Mouse (Mus musculus) lung, embryonic 14.5 days (tissue): Measurements from ENCODE around the gene Ntm. TPM values are rescaled to one million over a fixed set of nuclear protein-coding genes. Genes with fewer than 3 reads are reported as not detected.
A peak's percentile ranks its signal among the peaks of the same experiment; 100 is the strongest.

Experiments
- ATAC-seq: fragments of 200-750 bp; cut with Nextera tagmentation; 2 replicates; pipeline ENCODE4 v1.8.0; 2017; ENCODE audit warnings: mild to moderate bottlenecking, moderate TSS enrichment, moderate library complexity; ENCODE audit not compliant: insufficient read depth
- DNase-seq: peaks from one replicate; pipeline ENCODE4 v3.0.0-alpha.2; 2015
- H3K27ac ChIP-seq: fragments of 300-500 bp; sonication (generic); 2 replicates; pipeline ENCODE4 v1.5.1; 2014; ENCODE audit warnings: low read depth, mild to moderate bottlenecking, moderate library complexity
- H3K27me3 ChIP-seq: fragments of 300-500 bp; sonication (generic); 2 replicates; pipeline ENCODE4 v1.6.1; 2014; ENCODE audit warnings: low read length, control low read depth; ENCODE audit not compliant: insufficient read depth
- H3K36me3 ChIP-seq: fragments of 300-500 bp; sonication (generic); 2 replicates; pipeline ENCODE4 v1.6.1; 2014; ENCODE audit warnings: control low read depth; ENCODE audit not compliant: insufficient read depth
- H3K4me1 ChIP-seq: fragments of 300-500 bp; sonication (generic); 2 replicates; pipeline ENCODE4 v1.6.1; 2014; ENCODE audit warnings: antibody characterized with exemption, control low read depth; ENCODE audit not compliant: insufficient read depth
- H3K4me2 ChIP-seq: fragments of 300-500 bp; sonication (generic); 2 replicates; pipeline ENCODE4 v1.6.1; 2014; ENCODE audit warnings: mild to moderate bottlenecking
- H3K4me3 ChIP-seq: fragments of 300-500 bp; sonication (generic); 2 replicates; pipeline ENCODE4 v1.5.1; 2014; ENCODE audit warnings: low read depth, low read length
- H3K9ac ChIP-seq: fragments of 300-500 bp; sonication (generic); 2 replicates; pipeline ENCODE4 v1.6.1; 2014
- H3K9me3 ChIP-seq: fragments of 300-500 bp; sonication (generic); 2 replicates; pipeline ENCODE4 v1.6.1; 2016; ENCODE audit warnings: low read depth, low read length, control low read depth
- CTCF ChIP-seq: IDR thresholded peaks from 2 replicates; pipeline ENCODE4 v1.5.1; 2016; ENCODE audit warnings: antibody characterized with exemption, low read depth
- WGBS: fragments of 180-500 bp; shearing (Covaris S2); extraction: QIAGEN DNeasy Blood & Tissue Kit; methylation state at CpG from one replicate; pipeline ENCODE4 v1.1.7; 2014; 5-methylcytosine and 5-hydroxymethylcytosine counted together
- polyA plus RNA-seq: library from polyadenylated mRNA; unstranded; fragments of >200 nt; fragmentation: Nextera tagmentation; extraction: Ambion mirVana; gene quantifications from 2 replicates; pipeline ENCODE4 v1.2.1, GENCODE M21; 2014

Ntm gene
- polyA plus RNA-seq, 1 experiment from 2014 or later, result 22.1 TPM

- Histone ChIP-seq H3K9ac (no peak overlapping the region), H3K4me1 (no peaks in the 10 kb centered on the region), H3K27ac (no peak overlapping the region), H3K27me3 (peaks cover 31% of the 10 kb centered on the region), H3K4me2 (no peak overlapping the region), H3K36me3 (no peaks in the 10 kb centered on the region), H3K4me3 (no peak overlapping the region), H3K9me3 (no peaks in the 10 kb centered on the region)
- DNase-seq (no peak), ATAC-seq (no peak)
- no peak for TF ChIP-seq CTCF
- 63% methylated on average over 7 of the region's 7 CpGs for WGBS
Measured at GRCm38 (mm10) chr9:29657761-29658465, 305.0 kb downstream of the Ntm start.

GRCm38 (mm10) chr9:29654885-29655284 lies 308.1 kb downstream of the Ntm start:
- Histone ChIP-seq H3K27me3 (peaks cover 32% of the 10 kb centered on the region), H3K4me1 (no peaks in the 10 kb centered on the region), H3K4me3 (no peak overlapping the region), H3K9ac (no peak overlapping the region), H3K36me3 (no peaks in the 10 kb centered on the region), H3K4me2 (no peak overlapping the region), H3K27ac (no peak overlapping the region), H3K9me3 (no peaks in the 10 kb centered on the region)
- whole genome bisulfite sequencing, result 12% methylated on average over 6 of the region's 6 CpGs
- TF ChIP-seq CTCF, result peak; percentile 92
- ATAC-seq, result no peak
- DNase-seq, result peak; percentile 69

GRCm38 (mm10) chr9:29653678-29654235 lies 309.2 kb downstream of the Ntm start:
- no peak overlapping the region for H3K9ac ChIP-seq
- peaks cover 32% of the 10 kb centered on the region for H3K27me3 ChIP-seq
- no peak overlapping the region for H3K27ac ChIP-seq
- 57% methylated on average over 14 of the region's 14 CpGs for WGBS
- no peaks in the 10 kb centered on the region for H3K9me3 ChIP-seq
- H3K4me1 ChIP-seq, result no peaks in the 10 kb centered on the region
- no peak overlapping the region for H3K4me3 ChIP-seq
- no peaks in the 10 kb centered on the region for H3K36me3 ChIP-seq
- ATAC-seq (no peak), DNase-seq (no peak)
- TF ChIP-seq CTCF, result no peak
- no peak overlapping the region for H3K4me2 ChIP-seq

- no peak for ATAC-seq
Measured at GRCm38 (mm10) chr9:29652854-29653253, 310.1 kb downstream of the Ntm start.

GRCm38 (mm10) chr9:29651856-29652255 lies 311.1 kb downstream of the Ntm start:
- Histone ChIP-seq H3K4me3 (no peak overlapping the region), H3K4me2 (no peak overlapping the region), H3K27me3 (peaks cover 24% of the 10 kb centered on the region), H3K4me1 (no peaks in the 10 kb centered on the region), H3K36me3 (no peaks in the 10 kb centered on the region), H3K27ac (no peak overlapping the region), H3K9me3 (no peaks in the 10 kb centered on the region), H3K9ac (no peak overlapping the region)
- DNase-seq, result no peak
- 60% methylated on average over 5 of the region's 5 CpGs for WGBS
- ATAC-seq, result no peak
- TF ChIP-seq CTCF, result no peak

More at GRCm38 (mm10) chr9:29652854-29653253, 310.1 kb downstream of the Ntm start:
- H3K27ac ChIP-seq, result no peak overlapping the region
- H3K4me3 ChIP-seq, result no peak overlapping the region
- H3K4me1 ChIP-seq, result no peaks in the 10 kb centered on the region
- peaks cover 29% of the 10 kb centered on the region for H3K27me3 ChIP-seq
- no peaks in the 10 kb centered on the region for H3K9me3 ChIP-seq
- H3K36me3 ChIP-seq, result no peaks in the 10 kb centered on the region
- no peak for DNase-seq
- no peak overlapping the region for H3K4me2 ChIP-seq
- H3K9ac ChIP-seq, result no peak overlapping the region
- no peak for TF ChIP-seq CTCF
- WGBS, result 68% methylated on average over 7 of the region's 7 CpGs

GRCm38 (mm10) chr9:29651226-29651625 lies 311.7 kb downstream of the Ntm start:
- no peak for DNase-seq
- H3K4me1 ChIP-seq, result no peaks in the 10 kb centered on the region
- no peak overlapping the region for H3K4me2 ChIP-seq
- 73% methylated on average over 4 of the region's 4 CpGs for WGBS
- H3K36me3 ChIP-seq, result no peaks in the 10 kb centered on the region
- no peak overlapping the region for H3K9ac ChIP-seq
- H3K27ac ChIP-seq, result no peak overlapping the region
- TF ChIP-seq CTCF, result no peak
- no peaks in the 10 kb centered on the region for H3K9me3 ChIP-seq
- H3K27me3 ChIP-seq, result peaks cover 25% of the 10 kb centered on the region
- ATAC-seq, result no peak
- no peak overlapping the region for H3K4me3 ChIP-seq

GRCm38 (mm10) chr9:29650679-29651078 lies 312.3 kb downstream of the Ntm start:
- H3K9me3 ChIP-seq, result no peaks in the 10 kb centered on the region
- no peaks in the 10 kb centered on the region for H3K36me3 ChIP-seq
- peaks cover 31% of the 10 kb centered on the region for H3K27me3 ChIP-seq
- DNase-seq (peak; percentile 86), ATAC-seq (peak; percentile 44; the same call in 1 of the 2 replicates)
- H3K4me3 ChIP-seq, result no peak overlapping the region
- TF ChIP-seq CTCF, result peak; percentile 83
- H3K9ac ChIP-seq, result no peak overlapping the region
- WGBS, result 26% methylated on average over 4 of the region's 4 CpGs
- no peaks in the 10 kb centered on the region for H3K4me1 ChIP-seq
- H3K4me2 ChIP-seq, result no peak overlapping the region
- no peak overlapping the region for H3K27ac ChIP-seq
